ENCODE assay signal across 8 mouse cellular contexts in genomic region chrX:162829203-162829708, GRCm38 (mm10). TPM values are rescaled to one million over a fixed set of nuclear protein-coding genes. Genes with fewer than 3 reads are reported as not detected.
DNase-seq lines count a peak whose midpoint lies in the region; ATAC-seq and TF ChIP-seq lines count a peak whose summit lies in the region.

Txlng (minus strand) TSS chrX:162829454.

- H3K9me3 ChIP-seq in hindbrain, embryonic 14.5 days (ENCODE audit: control insufficient read depth, low read length) = no peaks in the 10 kb centered on the region

- POLR2A ChIA-PET in Patski (lab: Charles Lee) = no interaction called here

- WGBS in hindbrain, embryonic 14.5 days = 17% methylated on average over 37 of the region's 37 CpGs

- no peaks in the 10 kb centered on the region for H3K27me3 ChIP-seq in Patski
- H3K27me3 ChIP-seq in hindbrain, embryonic 14.5 days (ENCODE audit: control insufficient read depth, insufficient read depth, low read length) = no peaks in the 10 kb centered on the region

- CTCF ChIA-PET in Patski (lab: Charles Lee) = no interaction called here

- in situ Hi-C loops in Patski (cut with MboI; ENCODE audit: low pct_unique_long_range_greater_than_20kb) = no loop called here

- peak; percentile 85 for DNase-seq in Patski (ENCODE audit: low read depth, low spot score)
- DNase-seq in cerebellum, postnatal 14 days = peak; percentile 94 to 96
- DNase-seq in frontal cortex, postnatal 14 days (ENCODE audit: low spot score in 2 of 2) = peak; percentile 94 to 96
- DNase-seq in hindbrain, embryonic 14.5 days (ENCODE audit: low spot score) = peak; percentile 87
- DNase-seq in layer of hippocampus, postnatal 36 days = peak; percentile 91 to 96
- DNase-seq in lung, postnatal 36 days = peak; percentile 99
- peak; percentile 99 for DNase-seq in retina, postnatal 1 day
- peak; percentile 69 to 93 for DNase-seq in urinary bladder, adult 18-20 months (ENCODE audit: low spot score in 2 of 2)

- no peaks in the 10 kb centered on the region for H3K4me1 ChIP-seq in hindbrain, embryonic 14.5 days (replicated peaks; ENCODE audit: control insufficient read depth, insufficient read depth, low read length)

- H3K27ac ChIP-seq in hindbrain, embryonic 14.5 days = no peak within 1 kb of the TSS

- peak within 1 kb of the TSS; percentile 70 for H3K4me2 ChIP-seq in hindbrain, embryonic 14.5 days (replicated peaks)

- peak within 1 kb of the TSS; percentile 54 for H3K4me3 ChIP-seq in hindbrain, embryonic 14.5 days (replicated peaks; ENCODE audit: low read length)

- peak; percentile 99 for ATAC-seq in Patski
- ATAC-seq in hindbrain, embryonic 14.5 days (ENCODE audit: low FRiP score) = peak; percentile 98

- peak within 1 kb of the TSS; percentile 65 for H3K9ac ChIP-seq in hindbrain, embryonic 14.5 days

- no peak for TF ChIP-seq CTCF in Patski (IDR thresholded peaks at IDR 0.05)

- no peaks in the 10 kb centered on the region for H3K36me3 ChIP-seq in hindbrain, embryonic 14.5 days (replicated peaks; ENCODE audit: control insufficient read depth, insufficient read depth)

RNA-seq across cellular contexts. Expression of gene Txlng, which starts in this region (rescaled TPM):
- 10.6 TPM for polyA plus RNA-seq in Patski (2021)
- polyA plus RNA-seq in hindbrain, embryonic 14.5 days (2014; fragmentation: Nextera tagmentation; extraction: Ambion mirVana) = 12.6 and 13.0 TPM in 2 replicates
- 10 to 100 TPM; 23.2 to 23.8 TPM for total RNA-seq in layer of hippocampus, postnatal 36 days (2021)
